Mouse (Mus musculus): Measurements from ENCODE around the gene Hbs1l. TPM values are rescaled to one million over a fixed set of nuclear protein-coding genes. Genes with fewer than 3 reads are reported as not detected.
A peak's percentile ranks its signal among the peaks of the same experiment; 100 is the strongest.

The Hbs1l gene
- total RNA-seq (2021) (10 to 100 TPM; 72.9 to 79.7 TPM), polyA plus RNA-seq (2012; rRNA removed) (13.5 and 20.9 TPM in 2 replicates)
- long read RNA-seq, transcript Hbs1l-209 (18 exons, 2,733 nt): major isoform, 130 of 145 reads
- long read RNA-seq, partial matches to known transcripts: 2 of 145 reads
- long read RNA-seq, other reads (novel, unspliced or antisense): 8 of 145 reads

DNA sequence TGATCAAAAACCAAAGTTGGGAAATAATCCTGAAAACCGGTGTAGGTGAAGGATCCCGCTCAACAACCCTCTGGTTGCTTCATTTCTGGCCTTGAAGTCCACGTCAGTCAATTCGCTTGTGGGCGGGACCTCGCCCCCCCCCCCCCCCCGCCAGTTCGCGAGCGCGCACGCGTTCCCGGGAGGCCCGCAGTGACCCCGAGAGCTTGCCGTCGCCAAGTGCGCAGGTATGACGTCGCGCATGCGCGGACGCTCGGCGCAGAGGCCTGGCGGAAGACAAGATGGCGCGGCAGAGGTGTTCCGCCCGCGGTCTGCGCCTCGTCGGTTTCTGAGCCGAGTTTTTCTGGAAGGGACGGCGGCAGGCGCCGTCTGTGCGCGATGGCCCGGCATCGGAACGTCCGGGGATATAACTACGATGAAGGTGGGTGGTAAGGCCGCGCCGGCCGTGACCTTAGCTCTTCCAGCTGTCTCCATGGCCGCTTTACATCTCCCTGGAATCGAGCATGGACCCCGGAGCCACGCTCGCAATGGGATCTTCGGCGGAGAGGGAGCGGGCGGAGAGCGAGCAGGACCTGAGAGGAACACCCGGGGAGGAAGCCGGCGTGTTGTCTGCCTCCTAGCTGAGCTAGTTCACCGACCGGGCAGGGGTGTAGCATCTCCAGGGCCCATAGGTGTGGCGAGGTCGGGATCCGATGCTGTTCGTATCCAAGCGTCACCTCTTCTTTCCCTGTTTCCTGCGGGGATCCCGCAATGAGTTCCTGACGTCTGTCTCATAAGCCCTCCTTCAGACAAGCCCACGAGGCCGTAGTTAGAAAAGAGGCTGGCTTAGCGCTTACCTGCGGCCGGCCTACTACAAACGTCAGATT, at the start of gene Hbs1l:
TSS of gene Hbs1l (plus strand) at position 221 of the 863 bp plus-strand sequence.
- WGBS: under 1% methylated on average over 81 of the region's 81 CpGs
- Histone ChIP-seq H3K4me1 (ENCODE audit: control insufficient read depth, insufficient read depth, low read length) (peaks cover 2% of the 10 kb centered on the region; the same call in 1 of the 2 replicates), H3K27ac (peak within 1 kb of the TSS; percentile 57), H3K79me2 (replicated peaks; ENCODE audit: control insufficient read depth, insufficient read depth, low read length) (peaks cover 3% of the 10 kb centered on the region), H3K9ac (ENCODE audit: low read depth, low read length) (peak within 1 kb of the TSS; percentile 78), H3K4me3 (peak within 1 kb of the TSS; percentile 85), H3K36me3 (ENCODE audit: control insufficient read depth, insufficient read depth, low read length) (peaks cover 6% of the 10 kb centered on the region), H3K27me3 (ENCODE audit: control insufficient read depth, insufficient read depth, low read length) (no peaks in the 10 kb centered on the region)
- TF ChIP-seq EP300 (IDR thresholded peaks at IDR 0.05; ENCODE audit: insufficient read depth, low read depth, low read length) (0 out of 2 replicates have a peak, but pooled peaks have one; percentile 19), POLR2A (IDR thresholded peaks at IDR 0.05; ENCODE audit: insufficient read depth, low read depth, low read length) (peak; percentile 60), CTCF (IDR thresholded peaks at IDR 0.05) (no peak)
- intact Hi-C loops (cut with DNase I): no loop called here
- peak; percentile 94 to 95 for DNase-seq

DNA sequence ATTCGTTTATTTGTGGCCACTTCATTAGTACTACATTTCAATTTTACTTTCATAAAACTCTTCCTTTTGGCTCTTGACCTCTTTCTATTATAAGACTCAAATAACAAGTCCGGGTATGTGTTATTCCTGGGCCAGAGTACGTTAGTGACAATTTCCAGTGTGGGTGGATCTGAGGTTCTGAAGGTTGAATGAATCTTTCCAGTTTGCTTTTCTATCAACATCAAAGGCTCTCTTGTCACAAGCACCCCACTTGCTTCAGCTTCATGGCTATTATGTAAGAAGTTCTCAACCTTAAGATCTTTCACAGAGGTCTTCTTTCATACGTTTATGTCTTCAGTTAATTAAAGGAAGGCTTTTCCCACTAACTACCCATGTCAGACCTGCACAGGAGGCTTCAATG, 47.2 kb upstream of the Hbs1l start:
- no peaks in the 10 kb centered on the region for H3K36me3 ChIP-seq (ENCODE audit: control insufficient read depth, insufficient read depth, low read length)
- H3K27ac ChIP-seq: no peak overlapping the region
- no peak for DNase-seq
- H3K4me1 ChIP-seq (ENCODE audit: control insufficient read depth, insufficient read depth, low read length): no peaks in the 10 kb centered on the region
- TF ChIP-seq POLR2A (IDR thresholded peaks at IDR 0.05; ENCODE audit: insufficient read depth, low read depth, low read length): no peak
- no peak for TF ChIP-seq CTCF (IDR thresholded peaks at IDR 0.05)
- TF ChIP-seq EP300 (IDR thresholded peaks at IDR 0.05; ENCODE audit: insufficient read depth, low read depth, low read length): no peak
- H3K27me3 ChIP-seq (ENCODE audit: control insufficient read depth, insufficient read depth, low read length): no peaks in the 10 kb centered on the region
- no peak overlapping the region for H3K9ac ChIP-seq (ENCODE audit: low read depth, low read length)
- WGBS: 68% methylated on average over 4 of the region's 4 CpGs
- no peak overlapping the region for H3K4me3 ChIP-seq
- no peaks in the 10 kb centered on the region for H3K79me2 ChIP-seq (replicated peaks; ENCODE audit: control insufficient read depth, insufficient read depth, low read length)
- intact Hi-C loops (cut with DNase I): no loop called here

DNA sequence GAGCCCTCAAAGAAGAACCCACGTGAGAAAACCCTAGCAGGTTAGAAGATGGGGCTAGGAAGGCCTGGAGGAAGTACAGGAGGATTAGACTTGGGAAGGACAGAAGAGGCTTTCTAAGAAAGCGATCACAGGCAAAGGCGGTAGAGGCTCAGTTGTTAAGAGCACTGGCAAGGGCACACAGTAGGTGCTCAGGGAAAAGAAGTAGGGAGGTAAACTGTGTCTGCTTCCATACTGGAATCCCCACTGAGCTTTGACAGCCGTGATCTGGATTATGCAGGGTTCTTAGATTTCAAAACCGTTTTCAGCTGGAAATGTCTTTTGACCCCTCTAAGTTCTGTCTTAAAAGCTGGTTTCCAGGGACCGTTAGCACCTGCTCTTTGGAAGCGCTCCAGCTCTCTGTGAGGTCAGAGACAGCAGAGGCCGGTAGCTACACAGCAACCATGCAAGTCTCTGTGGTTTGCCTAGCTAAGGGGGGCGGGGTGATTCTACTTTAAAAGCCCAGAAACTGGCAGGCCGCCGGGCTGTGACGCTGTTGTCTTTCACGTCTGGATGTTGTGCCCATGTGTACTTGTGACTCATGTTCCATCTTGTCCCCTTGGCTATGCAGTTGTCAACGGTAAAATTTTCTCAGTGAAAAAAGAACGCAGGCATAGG, 43.8 kb upstream of the Hbs1l start:
- intact Hi-C loops (cut with DNase I): no loop called here
- Histone ChIP-seq H3K4me3 (no peak overlapping the region), H3K27ac (no peak overlapping the region), H3K79me2 (replicated peaks; ENCODE audit: control insufficient read depth, insufficient read depth, low read length) (no peaks in the 10 kb centered on the region), H3K4me1 (ENCODE audit: control insufficient read depth, insufficient read depth, low read length) (no peaks in the 10 kb centered on the region), H3K27me3 (ENCODE audit: control insufficient read depth, insufficient read depth, low read length) (no peaks in the 10 kb centered on the region), H3K9ac (ENCODE audit: low read depth, low read length) (no peak overlapping the region), H3K36me3 (ENCODE audit: control insufficient read depth, insufficient read depth, low read length) (no peaks in the 10 kb centered on the region)
- TF ChIP-seq POLR2A (IDR thresholded peaks at IDR 0.05; ENCODE audit: insufficient read depth, low read depth, low read length) (no peak), CTCF (IDR thresholded peaks at IDR 0.05) (no peak), EP300 (IDR thresholded peaks at IDR 0.05; ENCODE audit: insufficient read depth, low read depth, low read length) (no peak)
- WGBS: 60% methylated on average over 15 of the region's 15 CpGs
- DNase-seq: peak in 1 of 2 experiments; percentile 15

DNA sequence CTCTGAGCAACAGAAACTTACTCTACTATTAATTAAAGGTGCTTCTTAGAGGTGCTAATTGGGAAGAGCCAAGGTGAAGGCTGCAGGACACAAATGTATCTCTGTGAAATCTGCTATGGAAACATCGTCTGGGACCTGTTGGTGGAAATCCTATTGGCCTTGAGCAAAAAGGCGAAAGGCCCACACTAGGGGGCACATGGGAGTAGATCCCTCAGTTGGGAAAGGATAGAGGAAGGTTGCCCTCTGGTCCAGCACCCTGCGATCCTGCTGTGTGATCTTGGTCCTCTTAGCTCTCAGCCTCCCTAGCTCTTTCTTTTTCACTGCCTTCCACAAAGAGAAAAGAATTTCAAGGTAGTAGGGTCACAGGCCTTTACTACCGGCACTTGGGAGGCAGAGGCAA, 43.0 kb upstream of the Hbs1l start:
- 71% methylated on average over 4 of the region's 4 CpGs for WGBS
- no peaks in the 10 kb centered on the region for H3K4me1 ChIP-seq (ENCODE audit: control insufficient read depth, insufficient read depth, low read length)
- no peak overlapping the region for H3K4me3 ChIP-seq
- H3K27me3 ChIP-seq (ENCODE audit: control insufficient read depth, insufficient read depth, low read length): no peaks in the 10 kb centered on the region
- no peaks in the 10 kb centered on the region for H3K79me2 ChIP-seq (replicated peaks; ENCODE audit: control insufficient read depth, insufficient read depth, low read length)
- DNase-seq: no peak
- no peaks in the 10 kb centered on the region for H3K36me3 ChIP-seq (ENCODE audit: control insufficient read depth, insufficient read depth, low read length)
- H3K27ac ChIP-seq: no peak overlapping the region
- TF ChIP-seq EP300 (IDR thresholded peaks at IDR 0.05; ENCODE audit: insufficient read depth, low read depth, low read length): no peak
- no peak overlapping the region for H3K9ac ChIP-seq (ENCODE audit: low read depth, low read length)
- intact Hi-C loops (cut with DNase I): no loop called here

DNA sequence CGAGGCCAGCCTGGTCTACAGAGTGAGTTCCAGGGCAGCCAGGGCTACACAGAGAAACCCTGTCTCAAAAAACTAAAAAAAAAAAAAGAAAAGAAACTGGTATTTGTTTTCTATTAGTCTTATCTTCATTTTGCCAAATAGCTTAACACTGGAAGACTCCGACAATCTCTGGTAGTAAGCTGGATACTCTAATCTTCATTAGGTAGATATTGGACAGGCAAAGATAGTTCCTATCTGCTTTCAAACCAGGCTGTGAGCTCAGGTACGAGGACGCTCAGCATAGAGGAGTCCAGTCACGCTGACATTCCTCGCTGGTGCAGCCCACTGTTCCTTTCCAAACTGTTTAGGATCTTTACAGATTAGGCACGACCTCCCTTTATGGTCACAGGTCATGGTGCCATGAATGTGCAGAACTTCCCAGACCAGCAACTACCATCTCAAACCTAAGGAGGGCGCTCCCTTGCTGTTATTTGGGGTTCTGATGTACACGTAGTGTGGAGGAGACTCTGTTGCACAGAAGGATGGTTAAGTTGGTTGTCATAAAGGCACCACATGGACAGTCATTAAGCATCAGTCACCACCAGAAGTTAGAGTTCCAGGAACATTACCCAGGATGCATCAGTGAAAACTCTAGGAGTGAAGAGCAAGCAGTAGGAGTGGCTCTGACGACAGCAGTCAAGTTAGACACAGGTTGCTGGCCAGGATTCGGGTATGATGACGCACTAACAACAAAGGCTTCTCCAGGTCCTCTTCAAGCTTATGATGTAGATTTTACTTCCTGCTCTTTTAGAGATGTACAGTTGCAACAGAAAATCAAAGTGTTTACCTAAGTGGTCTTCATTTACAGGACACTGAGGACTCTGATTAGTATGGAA, 41.3 kb upstream of the Hbs1l start:
- no peak for DNase-seq
- TF ChIP-seq EP300 (IDR thresholded peaks at IDR 0.05; ENCODE audit: insufficient read depth, low read depth, low read length) (no peak), CTCF (IDR thresholded peaks at IDR 0.05) (no peak)
- 78% methylated on average over 12 of the region's 12 CpGs for WGBS
- H3K9ac ChIP-seq (ENCODE audit: low read depth, low read length): no peak overlapping the region
- H3K79me2 ChIP-seq (replicated peaks; ENCODE audit: control insufficient read depth, insufficient read depth, low read length): no peaks in the 10 kb centered on the region
- intact Hi-C loops (cut with DNase I): no loop called here
- no peaks in the 10 kb centered on the region for H3K4me1 ChIP-seq (ENCODE audit: control insufficient read depth, insufficient read depth, low read length)
- H3K36me3 ChIP-seq (ENCODE audit: control insufficient read depth, insufficient read depth, low read length): no peaks in the 10 kb centered on the region
- no peaks in the 10 kb centered on the region for H3K27me3 ChIP-seq (ENCODE audit: control insufficient read depth, insufficient read depth, low read length)
- H3K4me3 ChIP-seq: no peak overlapping the region
- no peak overlapping the region for H3K27ac ChIP-seq

Measured in heart, adult 2 months (tissue).